Mouse (Mus musculus) heart, embryonic 11.5 days (tissue): ENCODE results near the gene Fndc7. TPM values are rescaled to one million over a fixed set of nuclear protein-coding genes. Genes with fewer than 3 reads are reported as not detected.
"Not testable (repeated sequence)": the region's sequence is repeated elsewhere in the genome, so short reads cannot be mapped to it uniquely, and the experiment has no call there.

Experiments
- ATAC-seq: fragments of 200-750 bp; cut with Nextera tagmentation; replicated peaks from 2 replicates; pipeline ENCODE4 v1.8.0; 2017; ENCODE audit warnings: moderate library complexity; ENCODE audit not compliant: insufficient number of reproducible peaks, low FRiP score, low TSS enrichment
- H3K27ac ChIP-seq: fragments of 300-500 bp; sonication (generic); 2 replicates; pipeline ENCODE4 v1.5.1; 2014; ENCODE audit warnings: mild to moderate bottlenecking, low read depth, low read length
- H3K27me3 ChIP-seq: fragments of 300-500 bp; sonication (generic); 2 replicates; pipeline ENCODE4 v1.6.1; 2014; ENCODE audit warnings: mild to moderate bottlenecking, low read length, mixed read lengths; ENCODE audit not compliant: control insufficient read depth, insufficient read depth
- H3K36me3 ChIP-seq: fragments of 300-500 bp; sonication (generic); 2 replicates; pipeline ENCODE4 v1.6.1; 2014; ENCODE audit warnings: mild to moderate bottlenecking, low read length, moderate library complexity, mixed read lengths; ENCODE audit not compliant: control insufficient read depth, insufficient read depth
- H3K4me1 ChIP-seq: fragments of 300-500 bp; sonication (generic); 2 replicates; pipeline ENCODE4 v1.6.1; 2014; ENCODE audit warnings: low read length; ENCODE audit not compliant: control insufficient read depth, insufficient read depth
- H3K4me2 ChIP-seq: fragments of 300-500 bp; sonication (generic); 2 replicates; pipeline ENCODE4 v1.6.1; 2014; ENCODE audit warnings: mild to moderate bottlenecking, moderate library complexity
- H3K4me3 ChIP-seq: fragments of 300-500 bp; sonication (generic); 2 replicates; pipeline ENCODE4 v1.5.1; 2014; ENCODE audit warnings: low read depth, low read length
- H3K9ac ChIP-seq: fragments of 300-500 bp; sonication (generic); 2 replicates; pipeline ENCODE4 v1.6.1; 2014; ENCODE audit warnings: mild to moderate bottlenecking, low read depth, low read length, moderate library complexity
- H3K9me3 ChIP-seq: fragments of 300-500 bp; sonication (generic); replicated peaks from 2 replicates; pipeline ENCODE4 v1.6.1; 2016; ENCODE audit warnings: low read length; ENCODE audit not compliant: control insufficient read depth
- WGBS: fragments of 180-500 bp; shearing (Covaris S2); extraction: QIAGEN DNeasy Blood & Tissue Kit; methylation state at CpG from one replicate; pipeline ENCODE4 v1.1.7; 2014; ENCODE audit not compliant: insufficient replicate concordance; 5-methylcytosine and 5-hydroxymethylcytosine counted together
- polyA plus RNA-seq: library from polyadenylated mRNA; unstranded; fragments of >200 nt; fragmentation: Nextera tagmentation; extraction: Ambion mirVana; gene quantifications from 2 replicates; pipeline ENCODE4 v1.2.1, GENCODE M21; 2014

Fndc7 gene
- polyA plus RNA-seq, 1 experiment from 2014 or later, result not detected

- no peaks in the 10 kb centered on the region for H3K27me3 ChIP-seq
- H3K9ac ChIP-seq, result no peak overlapping the region
- no peak for ATAC-seq
- no peak overlapping the region for H3K4me2 ChIP-seq
- H3K27ac ChIP-seq, result no peak overlapping the region
- H3K9me3 ChIP-seq, result no peaks in the 10 kb centered on the region
- 83% methylated on average over 6 of the region's 6 CpGs for WGBS
- no peaks in the 10 kb centered on the region for H3K4me1 ChIP-seq
- H3K4me3 ChIP-seq, result no peak overlapping the region
- H3K36me3 ChIP-seq, result no peaks in the 10 kb centered on the region
Measured at GRCm38 (mm10) chr3:108844026-108844425, 45.8 kb downstream of the Fndc7 start.

DNA sequence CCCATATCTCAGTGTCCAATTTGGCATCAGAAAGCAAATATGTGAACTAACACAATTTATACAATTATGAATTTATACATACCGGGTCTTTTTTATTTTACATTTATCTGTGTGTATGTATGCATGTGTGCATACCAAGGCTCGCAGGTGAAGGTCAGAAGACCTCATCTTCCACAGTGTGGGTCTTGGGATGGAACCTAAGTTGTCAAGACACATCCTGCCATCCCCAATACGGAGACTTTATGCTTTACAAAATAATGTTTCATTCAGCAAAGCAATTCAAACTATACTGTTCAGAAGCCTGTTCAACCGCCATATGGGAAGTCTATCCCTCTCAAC, 49.1 kb downstream of the Fndc7 start:
- no peak overlapping the region; the same call in 1 of the 2 replicates for H3K4me2 ChIP-seq
- H3K36me3 ChIP-seq, result no peaks in the 10 kb centered on the region; the same call in 1 of the 2 replicates
- 59% methylated on average over 4 of the region's 4 CpGs for WGBS
- H3K9ac ChIP-seq, result no peak overlapping the region
- ATAC-seq, result peak; percentile 19; the same call in 1 of the 2 replicates
- peaks cover 2% of the 10 kb centered on the region; the same call in 1 of the 2 replicates for H3K4me1 ChIP-seq
- H3K27ac ChIP-seq, result no peak overlapping the region
- H3K4me3 ChIP-seq, result no peak overlapping the region
- no peaks in the 10 kb centered on the region for H3K27me3 ChIP-seq
- no peaks in the 10 kb centered on the region for H3K9me3 ChIP-seq

GRCm38 (mm10) chr3:108840000-108840715, 49.6 kb downstream of the Fndc7 start, which contains the start of gene Stxbp3:
TSS of gene Stxbp3 (minus strand) at chr3:108840526.
- H3K9ac ChIP-seq, result peak within 1 kb of the TSS; percentile 83
- H3K27me3 ChIP-seq, result no peaks in the 10 kb centered on the region
- peak; percentile 98 for ATAC-seq
- no peaks in the 10 kb centered on the region; the same call in 1 of the 2 replicates for H3K36me3 ChIP-seq
- no peaks in the 10 kb centered on the region for H3K9me3 ChIP-seq
- 1% methylated on average over 56 of the region's 56 CpGs for WGBS
- H3K27ac ChIP-seq, result peak within 1 kb of the TSS; percentile 88
- H3K4me3 ChIP-seq, result peak within 1 kb of the TSS; percentile 84
- peaks cover 2% of the 10 kb centered on the region; the same call in 1 of the 2 replicates for H3K4me1 ChIP-seq
- peak within 1 kb of the TSS; percentile 62 for H3K4me2 ChIP-seq

- no peaks in the 10 kb centered on the region for H3K27me3 ChIP-seq
- WGBS, result 4% methylated on average over 8 of the region's 8 CpGs
- H3K4me3 ChIP-seq, result peak overlapping the region; percentile 84
- H3K9me3 ChIP-seq, result no peaks in the 10 kb centered on the region
- ATAC-seq, result no peak
- H3K4me1 ChIP-seq, result peaks cover 2% of the 10 kb centered on the region; the same call in 1 of the 2 replicates
- peak overlapping the region; percentile 88 for H3K27ac ChIP-seq
- no peaks in the 10 kb centered on the region; the same call in 1 of the 2 replicates for H3K36me3 ChIP-seq
- peak overlapping the region; percentile 83 for H3K9ac ChIP-seq
- H3K4me2 ChIP-seq, result peak overlapping the region; percentile 62
Measured at GRCm38 (mm10) chr3:108839647-108839999, 50.2 kb downstream of the Fndc7 start.

DNA sequence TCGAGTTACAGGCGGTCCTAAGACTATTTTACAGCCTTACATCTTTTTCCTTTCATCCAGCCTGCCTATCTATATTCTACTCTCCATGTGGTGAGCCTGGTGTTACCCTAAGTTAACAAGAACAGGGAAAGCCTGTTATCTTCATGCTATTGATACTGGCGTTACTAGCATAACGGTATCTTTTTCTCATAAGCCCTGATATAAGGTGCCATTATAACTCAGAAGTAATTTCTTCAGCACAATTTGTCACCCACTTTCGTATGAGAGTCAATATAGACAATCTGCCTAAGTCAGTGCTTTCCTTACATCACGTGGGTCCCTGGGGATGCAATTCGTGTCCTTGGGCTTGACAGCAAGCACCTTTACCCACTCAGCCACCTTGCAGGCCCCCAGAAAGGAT, 50.8 kb downstream of the Fndc7 start:
- no peak overlapping the region for H3K27ac ChIP-seq
- H3K27me3 ChIP-seq, result no peaks in the 10 kb centered on the region
- no peak overlapping the region for H3K9ac ChIP-seq
- peak overlapping the region; percentile 62 for H3K4me2 ChIP-seq
- H3K4me1 ChIP-seq, result peaks cover 2% of the 10 kb centered on the region; the same call in 1 of the 2 replicates
- no peaks in the 10 kb centered on the region for H3K9me3 ChIP-seq
- 62% methylated on average over 7 of the region's 7 CpGs for WGBS
- H3K4me3 ChIP-seq, result peak overlapping the region; percentile 84; the same call in 1 of the 2 replicates
- ATAC-seq, result no peak
- no peaks in the 10 kb centered on the region; the same call in 1 of the 2 replicates for H3K36me3 ChIP-seq

DNA sequence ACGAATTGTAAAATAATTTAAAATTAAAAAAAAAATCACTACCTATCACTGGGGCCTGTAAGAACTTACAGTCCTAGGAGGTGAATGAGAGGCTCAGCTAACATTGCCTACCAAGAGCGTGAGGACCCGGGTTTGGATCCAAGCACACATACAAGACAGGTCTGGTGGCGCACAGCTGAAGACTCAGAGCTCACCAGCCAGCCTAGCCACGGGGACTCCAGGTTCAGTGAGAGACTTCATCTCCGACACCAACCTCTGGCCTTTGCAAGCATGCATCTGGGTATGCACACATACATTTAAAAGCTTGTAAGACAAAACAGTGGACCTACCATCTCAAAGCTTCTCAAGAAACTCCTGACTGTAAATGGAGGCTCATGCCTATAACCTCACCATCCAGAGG, 52.9 kb downstream of the Fndc7 start:
- no peaks in the 10 kb centered on the region for H3K27me3 ChIP-seq
- peaks cover 2% of the 10 kb centered on the region; the same call in 1 of the 2 replicates for H3K36me3 ChIP-seq
- no peak overlapping the region for H3K4me2 ChIP-seq
- no peak overlapping the region for H3K27ac ChIP-seq
- H3K9me3 ChIP-seq, result no peaks in the 10 kb centered on the region
- H3K4me1 ChIP-seq, result peaks cover 2% of the 10 kb centered on the region; the same call in 1 of the 2 replicates
- 89% methylated on average over 6 of the region's 6 CpGs for WGBS
- no peak overlapping the region for H3K4me3 ChIP-seq
- no peak for ATAC-seq
- no peak overlapping the region for H3K9ac ChIP-seq

- H3K27ac ChIP-seq, H3K36me3 ChIP-seq, H3K4me1 ChIP-seq, H3K9ac ChIP-seq, H3K9me3 ChIP-seq, H3K4me3 ChIP-seq, H3K27me3 ChIP-seq, ATAC-seq, H3K4me2 ChIP-seq: not testable (repeated sequence)
- 90% methylated on average over 1 of the region's 1 CpGs for WGBS
Measured at GRCm38 (mm10) chr3:108833717-108834116, 56.1 kb downstream of the Fndc7 start.

GRCm38 (mm10) chr3:108831750-108832149, 58.1 kb downstream of the Fndc7 start:
- Histone ChIP-seq H3K4me1 (0 out of 2 replicates have a peak, but pooled peaks cover 8% of the 10 kb centered on the region), H3K36me3 (peaks cover 2% of the 10 kb centered on the region), H3K27ac (no peak overlapping the region), H3K9ac (no peak overlapping the region), H3K4me2 (no peak overlapping the region), H3K27me3 (no peaks in the 10 kb centered on the region), H3K4me3 (no peak overlapping the region), H3K9me3 (no peaks in the 10 kb centered on the region)
- WGBS, result 89% methylated on average over 6 of the region's 6 CpGs
- no peak for ATAC-seq

- no peak for ATAC-seq
- 0 out of 2 replicates have a peak, but pooled peaks cover 8% of the 10 kb centered on the region for H3K4me1 ChIP-seq
- H3K27me3 ChIP-seq, result no peaks in the 10 kb centered on the region
- WGBS, result 70% methylated on average over 11 of the region's 11 CpGs
- no peak overlapping the region for H3K27ac ChIP-seq
- no peaks in the 10 kb centered on the region for H3K9me3 ChIP-seq
- peaks cover 2% of the 10 kb centered on the region; the same call in 1 of the 2 replicates for H3K36me3 ChIP-seq
- H3K4me3 ChIP-seq, result no peak overlapping the region
- H3K4me2 ChIP-seq, result no peak overlapping the region
- H3K9ac ChIP-seq, result no peak overlapping the region
Measured at GRCm38 (mm10) chr3:108830493-108830892, 59.3 kb downstream of the Fndc7 start.
